Mouse (Mus musculus): Measurements from ENCODE around the gene Cplx2. TPM values are rescaled to one million over a fixed set of nuclear protein-coding genes. Genes with fewer than 3 reads are reported as not detected.

Cplx2 gene
- total and polyA plus RNA-seq, 2 experiments from 2014 or later, result 1.7 to 7.6 TPM

DNA sequence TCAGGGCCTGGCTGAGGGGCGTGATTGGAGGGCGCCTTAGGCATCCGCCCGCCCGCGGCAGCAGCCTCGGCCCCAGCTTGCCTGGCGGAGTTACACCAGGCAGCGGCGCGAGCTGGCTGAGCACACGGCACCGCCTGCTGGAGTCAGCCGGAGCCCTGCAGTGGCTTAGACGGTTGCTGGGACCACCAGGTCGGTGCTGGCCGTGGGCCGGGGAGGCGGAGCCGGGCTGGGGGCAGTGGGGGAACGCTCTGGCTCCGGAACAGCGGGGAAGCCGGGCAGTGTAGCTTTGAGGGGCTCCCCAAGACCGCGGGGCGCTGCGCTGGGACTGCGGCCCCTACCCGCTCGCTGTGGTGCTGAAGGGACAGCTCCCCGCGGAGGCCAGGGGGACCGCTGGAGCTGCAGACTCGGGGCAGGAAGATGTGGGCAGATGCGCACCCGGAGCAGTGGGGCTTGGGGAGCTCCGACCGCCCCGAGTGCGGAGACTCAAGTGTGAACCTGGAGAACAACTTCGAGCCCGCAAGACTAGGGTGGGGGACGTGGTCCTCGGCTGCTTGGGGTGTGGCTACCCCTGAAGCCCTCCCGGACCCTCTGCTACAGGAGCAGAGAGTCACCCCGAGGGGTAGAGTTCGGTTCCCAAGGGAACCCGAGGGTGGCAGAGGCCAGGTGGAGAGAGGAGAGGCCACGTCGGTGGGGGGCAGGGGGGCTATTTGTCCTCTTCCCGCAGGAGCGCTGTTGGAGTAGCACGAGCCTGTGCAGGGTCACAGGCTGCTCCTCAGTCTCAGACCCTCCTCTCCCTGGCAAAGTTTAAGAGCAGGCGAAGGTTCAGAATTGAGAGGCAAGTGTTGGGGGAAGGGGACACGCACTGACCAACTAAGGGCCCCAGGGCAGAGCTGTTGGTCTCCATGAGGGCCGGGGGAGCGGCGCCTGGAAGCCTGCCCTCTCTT is 510 bp downstream of the Cplx2 start:
- no peak overlapping the region for H3K27ac ChIP-seq (ENCODE audit: low read depth)
- H3K9me3 ChIP-seq (replicated peaks; ENCODE audit: control insufficient read depth, low read length), result no peaks in the 10 kb centered on the region
- H3K27me3 ChIP-seq (ENCODE audit: control insufficient read depth, insufficient read depth, low read length), result peaks cover 49% of the 10 kb centered on the region
- peak; percentile 68 for DNase-seq (ENCODE audit: low spot score)
- H3K9ac ChIP-seq (replicated peaks; ENCODE audit: low read depth, low read length), result no peak overlapping the region
- H3K4me3 ChIP-seq (ENCODE audit: low read depth, low read length), result 0 out of 2 replicates have a peak overlapping the region, but pooled peaks have one; percentile 22
- no peaks in the 10 kb centered on the region for H3K36me3 ChIP-seq (replicated peaks; ENCODE audit: control insufficient read depth, insufficient read depth, low read length)
- WGBS, result 1% methylated on average over 56 of the region's 59 CpGs
- ATAC-seq (ENCODE audit: insufficient read depth, low read depth), result peak; percentile 90
- peak overlapping the region; percentile 49 for H3K4me2 ChIP-seq (ENCODE audit: low read depth, low read length)
- H3K4me1 ChIP-seq (ENCODE audit: control insufficient read depth, insufficient read depth), result peaks cover 3% of the 10 kb centered on the region; the same call in 1 of the 2 replicates
- TF ChIP-seq CTCF (IDR thresholded peaks at IDR 0.05; ENCODE audit: low read depth), result peak; percentile 15; the same call in 1 of the 2 replicates
- TF ChIP-seq EP300 (IDR thresholded peaks at IDR 0.05; ENCODE audit: low read depth), result no peak

DNA sequence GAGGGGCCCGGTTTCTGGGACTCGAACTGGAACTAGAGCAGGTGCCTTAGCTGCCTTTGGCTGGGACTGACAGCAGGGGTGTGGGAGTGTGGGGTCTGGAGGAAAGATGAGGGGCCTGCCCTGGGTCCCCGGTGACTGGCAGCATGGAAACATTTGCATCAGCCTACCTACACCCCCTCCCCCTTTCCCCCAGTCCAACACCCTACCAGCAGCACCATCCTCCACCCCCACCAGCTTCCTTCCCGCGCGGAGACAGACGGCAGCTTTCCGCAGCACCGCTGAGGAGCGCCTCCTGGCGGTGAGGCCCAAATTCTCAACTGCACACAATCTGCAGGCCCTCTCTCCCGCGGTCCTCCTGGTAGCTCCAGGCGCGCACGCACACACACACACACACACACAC is 1.5 kb downstream of the Cplx2 start:
- ATAC-seq (ENCODE audit: insufficient read depth, low read depth), result no peak
- Histone ChIP-seq H3K4me2 (ENCODE audit: low read depth, low read length) (no peak overlapping the region), H3K4me3 (ENCODE audit: low read depth, low read length) (no peak overlapping the region), H3K36me3 (replicated peaks; ENCODE audit: control insufficient read depth, insufficient read depth, low read length) (no peaks in the 10 kb centered on the region), H3K9ac (replicated peaks; ENCODE audit: low read depth, low read length) (no peak overlapping the region), H3K4me1 (ENCODE audit: control insufficient read depth, insufficient read depth) (peaks cover 3% of the 10 kb centered on the region; the same call in 1 of the 2 replicates), H3K27me3 (ENCODE audit: control insufficient read depth, insufficient read depth, low read length) (peaks cover 46% of the 10 kb centered on the region), H3K27ac (ENCODE audit: low read depth) (no peak overlapping the region), H3K9me3 (replicated peaks; ENCODE audit: control insufficient read depth, low read length) (no peaks in the 10 kb centered on the region)
- DNase-seq (ENCODE audit: low spot score), result no peak
- WGBS, result 0% methylated on average over 13 of the region's 16 CpGs
- peak; percentile 61 for TF ChIP-seq CTCF (IDR thresholded peaks at IDR 0.05; ENCODE audit: low read depth)
- no peak for TF ChIP-seq EP300 (IDR thresholded peaks at IDR 0.05; ENCODE audit: low read depth)

DNA sequence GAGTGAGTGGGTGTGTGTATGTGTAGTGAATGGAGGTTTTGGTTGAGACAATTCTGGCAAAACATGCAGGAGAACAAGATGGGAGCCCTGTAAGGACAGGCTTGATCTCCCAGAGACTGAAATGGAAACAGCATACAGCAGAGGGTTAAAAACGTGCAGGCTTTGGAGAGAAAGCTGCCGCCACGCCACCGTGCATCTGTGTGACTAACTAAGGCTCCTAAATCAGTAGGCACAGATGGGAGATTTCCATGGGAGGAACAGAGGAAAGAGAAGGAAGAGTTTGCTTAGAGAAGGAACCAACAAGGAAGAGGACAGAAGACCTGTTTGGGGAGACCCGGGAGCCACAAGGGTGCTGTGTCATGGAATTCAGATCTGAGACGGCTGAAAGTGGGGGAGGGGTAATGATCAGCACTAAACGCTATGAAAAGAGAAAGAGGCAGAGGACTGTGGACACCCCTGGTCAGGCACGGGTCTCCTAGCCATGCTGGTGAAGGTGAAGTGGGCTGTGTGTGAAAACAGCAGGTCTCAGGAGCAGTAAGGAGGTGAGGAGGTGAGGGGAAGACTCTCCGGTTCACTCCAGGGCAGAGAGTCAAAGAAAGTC is 3.1 kb downstream of the Cplx2 start:
- H3K4me3 ChIP-seq (ENCODE audit: low read depth, low read length), result no peak overlapping the region
- H3K36me3 ChIP-seq (replicated peaks; ENCODE audit: control insufficient read depth, insufficient read depth, low read length), result no peaks in the 10 kb centered on the region
- WGBS, result 50% methylated on average over 9 of the region's 9 CpGs
- no peak overlapping the region for H3K4me2 ChIP-seq (ENCODE audit: low read depth, low read length)
- H3K9ac ChIP-seq (replicated peaks; ENCODE audit: low read depth, low read length), result no peak overlapping the region
- peaks cover 3% of the 10 kb centered on the region; the same call in 1 of the 2 replicates for H3K4me1 ChIP-seq (ENCODE audit: control insufficient read depth, insufficient read depth)
- peaks cover 3% of the 10 kb centered on the region; the same call in 1 of the 2 replicates for H3K9me3 ChIP-seq (replicated peaks; ENCODE audit: control insufficient read depth, low read length)
- TF ChIP-seq EP300 (IDR thresholded peaks at IDR 0.05; ENCODE audit: low read depth) (no peak), CTCF (IDR thresholded peaks at IDR 0.05; ENCODE audit: low read depth) (no peak)
- ATAC-seq (ENCODE audit: insufficient read depth, low read depth) (no peak), DNase-seq (ENCODE audit: low spot score) (no peak)
- H3K27ac ChIP-seq (ENCODE audit: low read depth), result no peak overlapping the region
- H3K27me3 ChIP-seq (ENCODE audit: control insufficient read depth, insufficient read depth, low read length), result peaks cover 45% of the 10 kb centered on the region

DNA sequence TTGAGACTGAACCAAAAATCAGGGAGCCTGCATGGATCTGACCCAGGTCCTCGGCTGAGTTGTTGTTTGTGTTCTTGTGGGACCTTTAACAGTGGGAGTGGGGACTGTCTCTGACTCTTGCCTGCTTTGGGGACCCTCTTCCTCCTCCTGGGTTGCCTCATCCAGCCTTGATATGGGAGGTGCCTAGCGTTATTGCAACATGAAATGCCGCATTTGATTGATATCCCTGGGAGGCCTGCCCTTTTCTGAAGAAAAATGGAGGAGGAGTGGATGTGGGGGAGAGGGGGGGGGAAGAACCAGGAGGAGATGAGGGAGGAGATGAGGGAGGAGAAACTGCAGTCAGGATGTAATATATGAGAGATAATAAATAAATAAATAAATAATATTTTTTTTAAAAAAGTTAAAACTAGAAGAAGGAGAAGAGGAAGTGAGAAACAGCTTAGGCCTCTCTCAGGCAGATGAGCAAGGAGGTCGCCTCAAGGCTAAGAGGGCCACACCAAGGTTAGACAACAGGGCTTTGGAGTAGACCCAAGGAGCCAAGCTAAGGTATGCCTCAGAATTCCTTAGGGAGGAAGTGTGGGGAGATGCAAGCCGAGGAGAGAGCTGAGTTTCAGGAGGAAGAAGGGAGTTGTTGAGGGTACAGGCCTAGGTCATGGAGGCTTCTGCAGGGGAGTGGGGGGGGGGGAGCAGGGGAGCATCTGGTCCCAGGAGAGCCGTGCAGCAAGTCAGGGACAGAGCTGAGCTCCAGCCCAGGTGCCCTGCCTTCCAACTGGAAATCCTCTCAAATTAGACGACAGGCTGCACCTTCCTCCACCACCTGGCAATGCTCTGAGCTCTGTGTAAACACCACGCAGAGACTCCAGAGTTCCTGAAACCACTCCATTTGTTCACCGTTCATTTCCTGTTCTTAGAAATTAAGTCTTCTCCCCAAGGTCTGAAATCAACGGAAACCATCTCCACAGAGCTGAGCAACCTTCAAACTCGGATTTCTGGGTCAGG is 4.6 kb downstream of the Cplx2 start:
- H3K36me3 ChIP-seq (replicated peaks; ENCODE audit: control insufficient read depth, insufficient read depth, low read length), result no peaks in the 10 kb centered on the region
- H3K4me3 ChIP-seq (ENCODE audit: low read depth, low read length), result no peak overlapping the region
- no peak for TF ChIP-seq EP300 (IDR thresholded peaks at IDR 0.05; ENCODE audit: low read depth)
- no peak for TF ChIP-seq CTCF (IDR thresholded peaks at IDR 0.05; ENCODE audit: low read depth)
- peaks cover 29% of the 10 kb centered on the region for H3K27me3 ChIP-seq (ENCODE audit: control insufficient read depth, insufficient read depth, low read length)
- no peak overlapping the region for H3K9ac ChIP-seq (replicated peaks; ENCODE audit: low read depth, low read length)
- DNase-seq (ENCODE audit: low spot score) (no peak), ATAC-seq (ENCODE audit: insufficient read depth, low read depth) (no peak)
- H3K4me1 ChIP-seq (ENCODE audit: control insufficient read depth, insufficient read depth), result peaks cover 3% of the 10 kb centered on the region; the same call in 1 of the 2 replicates
- 54% methylated on average over 11 of the region's 11 CpGs for WGBS
- no peak overlapping the region for H3K27ac ChIP-seq (ENCODE audit: low read depth)
- H3K4me2 ChIP-seq (ENCODE audit: low read depth, low read length), result no peak overlapping the region
- H3K9me3 ChIP-seq (replicated peaks; ENCODE audit: control insufficient read depth, low read length), result peaks cover 3% of the 10 kb centered on the region; the same call in 1 of the 2 replicates

DNA sequence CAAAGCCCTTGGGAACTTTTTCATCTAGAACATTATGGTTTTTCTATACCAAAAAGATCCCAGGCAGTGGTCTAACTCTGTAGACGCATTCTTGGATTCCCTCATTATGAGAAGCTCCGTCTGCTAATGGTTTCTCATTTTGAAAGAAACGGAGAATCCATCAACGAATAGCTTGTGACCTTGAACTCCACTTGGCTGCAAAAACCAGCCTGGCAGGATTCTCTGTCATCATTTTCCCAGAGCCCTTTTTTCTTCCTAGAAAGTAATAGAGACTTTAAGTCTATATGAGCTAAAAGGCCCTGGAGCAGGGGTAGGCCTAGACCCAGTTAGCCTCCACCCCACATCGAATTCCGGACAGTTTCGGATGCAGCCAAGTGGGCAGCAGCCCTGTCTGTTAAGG is 5.6 kb downstream of the Cplx2 start:
- no peak overlapping the region for H3K4me3 ChIP-seq (ENCODE audit: low read depth, low read length)
- H3K4me1 ChIP-seq (ENCODE audit: control insufficient read depth, insufficient read depth), result peaks cover 3% of the 10 kb centered on the region; the same call in 1 of the 2 replicates
- WGBS, result 86% methylated on average over 7 of the region's 7 CpGs
- no peak for TF ChIP-seq EP300 (IDR thresholded peaks at IDR 0.05; ENCODE audit: low read depth)
- no peak for TF ChIP-seq CTCF (IDR thresholded peaks at IDR 0.05; ENCODE audit: low read depth)
- H3K9me3 ChIP-seq (replicated peaks; ENCODE audit: control insufficient read depth, low read length), result peaks cover 3% of the 10 kb centered on the region; the same call in 1 of the 2 replicates
- no peaks in the 10 kb centered on the region for H3K36me3 ChIP-seq (replicated peaks; ENCODE audit: control insufficient read depth, insufficient read depth, low read length)
- no peak overlapping the region for H3K27ac ChIP-seq (ENCODE audit: low read depth)
- DNase-seq (ENCODE audit: low spot score), result no peak
- no peak overlapping the region for H3K9ac ChIP-seq (replicated peaks; ENCODE audit: low read depth, low read length)
- H3K4me2 ChIP-seq (ENCODE audit: low read depth, low read length), result no peak overlapping the region
- no peak for ATAC-seq (ENCODE audit: insufficient read depth, low read depth)
- H3K27me3 ChIP-seq (ENCODE audit: control insufficient read depth, insufficient read depth, low read length), result peaks cover 20% of the 10 kb centered on the region
